Mouse (Mus musculus) midbrain, embryonic 16.5 days (tissue): ENCODE results near the gene Gm7879. TPM values are rescaled to one million over a fixed set of nuclear protein-coding genes. Genes with fewer than 3 reads are reported as not detected.

Experiments
- ATAC-seq: fragments of 200-750 bp; cut with Nextera tagmentation; 2 replicates; pipeline ENCODE4 v1.8.0; 2017; ENCODE audit warnings: moderate TSS enrichment
- H3K27ac ChIP-seq: fragments of 300-500 bp; sonication (generic); 2 replicates; pipeline ENCODE4 v1.5.1; 2014; ENCODE audit warnings: mild to moderate bottlenecking, low read length, mixed read lengths
- H3K27me3 ChIP-seq: fragments of 300-500 bp; sonication (generic); 2 replicates; pipeline ENCODE4 v1.6.1; 2014; ENCODE audit warnings: low read depth, low read length, mixed read lengths; ENCODE audit not compliant: control insufficient read depth, insufficient read depth
- H3K36me3 ChIP-seq: fragments of 300-500 bp; sonication (generic); 2 replicates; pipeline ENCODE4 v1.6.1; 2014; ENCODE audit warnings: mild to moderate bottlenecking, low read length, moderate library complexity, mixed read lengths; ENCODE audit not compliant: control insufficient read depth, insufficient read depth
- H3K4me1 ChIP-seq: fragments of 300-500 bp; sonication (generic); 2 replicates; pipeline ENCODE4 v1.6.1; 2014; ENCODE audit warnings: mild to moderate bottlenecking, low read length, mixed read lengths; ENCODE audit not compliant: control insufficient read depth, insufficient read depth
- H3K4me2 ChIP-seq: fragments of 300-500 bp; sonication (generic); 2 replicates; pipeline ENCODE4 v1.6.1; 2014; ENCODE audit warnings: mild to moderate bottlenecking, low read length, mixed read lengths
- H3K4me3 ChIP-seq: fragments of 300-500 bp; sonication (generic); 2 replicates; pipeline ENCODE4 v1.5.1; 2014; ENCODE audit warnings: low read depth, mild to moderate bottlenecking, low read length, moderate library complexity, mixed read lengths
- H3K9ac ChIP-seq: fragments of 300-500 bp; sonication (generic); 2 replicates; pipeline ENCODE4 v1.6.1; 2014; ENCODE audit warnings: low read depth, low read length, mixed read lengths
- H3K9me3 ChIP-seq: fragments of 300-500 bp; sonication (generic); replicated peaks from 2 replicates; pipeline ENCODE4 v1.6.1; 2014; ENCODE audit warnings: mild to moderate bottlenecking, low read length, mixed read lengths; ENCODE audit not compliant: control insufficient read depth, poor library complexity, severe bottlenecking
- WGBS: fragments of 180-500 bp; shearing (Covaris S2); extraction: QIAGEN DNeasy Blood & Tissue Kit; methylation state at CpG from one replicate; pipeline ENCODE4 v1.1.7; 2014; 5-methylcytosine and 5-hydroxymethylcytosine counted together
- polyA plus RNA-seq: library from polyadenylated mRNA; unstranded; fragments of >200 nt; fragmentation: Nextera tagmentation; extraction: Ambion mirVana; gene quantifications from 2 replicates; pipeline ENCODE4 v1.2.1, GENCODE M21; 2015

Gene Gm7879
- polyA plus RNA-seq, 1 experiment from 2014 or later = 0.39 TPM

DNA sequence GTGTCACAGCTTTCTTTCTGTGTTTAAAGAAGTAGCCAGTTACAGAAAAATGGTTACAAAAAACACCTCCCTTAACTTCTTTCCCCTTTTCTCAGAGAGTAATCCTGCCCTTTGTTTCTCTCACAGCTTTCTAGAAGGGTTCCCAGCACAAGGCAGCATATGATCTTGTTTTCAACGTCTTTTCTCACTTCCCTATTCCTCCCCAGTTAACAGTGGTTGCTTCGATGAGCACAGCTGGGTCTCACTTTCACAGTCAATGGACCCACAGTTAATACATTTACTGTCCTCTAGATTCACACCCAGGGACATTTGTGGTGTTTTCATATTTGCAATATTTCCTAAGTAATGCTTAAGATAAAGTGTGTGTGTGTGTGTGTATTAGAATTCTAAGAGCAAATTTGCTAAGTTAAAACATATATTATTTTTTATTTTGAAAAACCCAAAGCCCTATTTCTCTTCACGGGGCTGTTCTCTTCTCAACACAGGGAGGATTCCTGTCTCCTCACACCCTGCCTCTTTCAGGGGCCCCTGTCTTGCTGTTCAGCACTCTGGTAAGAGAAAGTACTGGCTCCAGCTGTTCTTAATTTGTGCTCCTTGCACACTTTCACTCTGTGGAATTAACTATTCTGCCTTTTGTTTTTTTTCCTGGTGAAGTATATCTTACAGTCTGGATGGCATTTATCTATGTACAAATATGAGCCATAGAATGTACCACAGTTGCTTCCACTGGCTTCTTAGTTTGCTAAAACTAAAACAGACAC is 27.7 kb upstream of the Gm7879 start:
- WGBS = 22% methylated on average over 3 of the region's 3 CpGs
- Histone ChIP-seq H3K4me2 (no peak overlapping the region), H3K4me1 (no peaks in the 10 kb centered on the region), H3K27ac (no peak overlapping the region), H3K9me3 (no peaks in the 10 kb centered on the region), H3K36me3 (no peaks in the 10 kb centered on the region), H3K4me3 (no peak overlapping the region), H3K27me3 (no peaks in the 10 kb centered on the region), H3K9ac (no peak overlapping the region)
- ATAC-seq = no peak

GRCm38 (mm10) chr5:43892386-43892785 is 20.6 kb upstream of the Gm7879 start:
- no peak for ATAC-seq
- H3K9me3 ChIP-seq = no peaks in the 10 kb centered on the region
- no peaks in the 10 kb centered on the region for H3K36me3 ChIP-seq
- no peak overlapping the region for H3K9ac ChIP-seq
- no peak overlapping the region for H3K4me2 ChIP-seq
- H3K27ac ChIP-seq = no peak overlapping the region
- H3K4me1 ChIP-seq = no peaks in the 10 kb centered on the region
- WGBS = 18% methylated on average over 1 of the region's 1 CpGs
- no peaks in the 10 kb centered on the region for H3K27me3 ChIP-seq
- no peak overlapping the region for H3K4me3 ChIP-seq

DNA sequence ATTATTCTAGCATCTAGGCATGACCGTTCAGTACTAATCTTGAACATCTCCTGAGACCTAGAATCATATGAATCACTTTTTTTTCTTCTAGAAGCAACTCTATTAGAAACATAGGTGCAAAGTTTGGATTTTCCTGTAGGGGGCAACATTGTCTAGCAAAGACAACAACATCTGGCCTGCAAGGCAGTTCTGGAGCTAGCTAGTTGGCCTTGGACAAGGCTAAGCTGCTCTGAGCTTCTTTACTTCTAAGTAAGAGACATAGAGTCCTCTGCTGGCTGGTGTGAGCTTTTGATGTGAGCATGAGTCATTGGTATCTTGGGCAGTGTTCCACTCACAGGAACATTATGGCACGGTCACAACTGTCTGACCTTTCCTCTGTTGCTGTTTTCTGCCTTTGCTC is 18.8 kb upstream of the Gm7879 start:
- no peaks in the 10 kb centered on the region for H3K36me3 ChIP-seq
- H3K27me3 ChIP-seq = no peaks in the 10 kb centered on the region
- no peaks in the 10 kb centered on the region for H3K9me3 ChIP-seq
- H3K4me2 ChIP-seq = no peak overlapping the region
- no peaks in the 10 kb centered on the region for H3K4me1 ChIP-seq
- H3K27ac ChIP-seq = no peak overlapping the region
- no peak overlapping the region for H3K9ac ChIP-seq
- ATAC-seq = no peak
- H3K4me3 ChIP-seq = no peak overlapping the region
- 82% methylated on average over 2 of the region's 2 CpGs for WGBS

GRCm38 (mm10) chr5:43895931-43896330 is 17.0 kb upstream of the Gm7879 start:
- ATAC-seq = no peak
- H3K9ac ChIP-seq = no peak overlapping the region
- H3K4me3 ChIP-seq = no peak overlapping the region
- H3K36me3 ChIP-seq = no peaks in the 10 kb centered on the region
- H3K27ac ChIP-seq = no peak overlapping the region
- no peaks in the 10 kb centered on the region for H3K9me3 ChIP-seq
- no peaks in the 10 kb centered on the region for H3K4me1 ChIP-seq
- WGBS = 89% methylated on average over 3 of the region's 3 CpGs
- H3K4me2 ChIP-seq = no peak overlapping the region
- no peaks in the 10 kb centered on the region for H3K27me3 ChIP-seq

GRCm38 (mm10) chr5:43904685-43905084 is 8.3 kb upstream of the Gm7879 start:
- Histone ChIP-seq H3K36me3 (no peaks in the 10 kb centered on the region), H3K4me1 (no peaks in the 10 kb centered on the region), H3K9ac (no peak overlapping the region), H3K9me3 (no peaks in the 10 kb centered on the region), H3K27ac (no peak overlapping the region), H3K27me3 (no peaks in the 10 kb centered on the region), H3K4me2 (no peak overlapping the region), H3K4me3 (no peak overlapping the region)
- no peak for ATAC-seq
- WGBS = 93% methylated on average over 3 of the region's 3 CpGs

- no peak for ATAC-seq
- H3K27me3 ChIP-seq = no peaks in the 10 kb centered on the region
- no peaks in the 10 kb centered on the region for H3K4me1 ChIP-seq
- H3K4me3 ChIP-seq = no peak overlapping the region
- no peaks in the 10 kb centered on the region for H3K36me3 ChIP-seq
- no peaks in the 10 kb centered on the region for H3K9me3 ChIP-seq
- H3K27ac ChIP-seq = no peak overlapping the region
- 72% methylated on average over 9 of the region's 9 CpGs for WGBS
- H3K4me2 ChIP-seq = no peak overlapping the region
- no peak overlapping the region for H3K9ac ChIP-seq
Observed at GRCm38 (mm10) chr5:43909213-43909612, 3.7 kb upstream of the Gm7879 start.

- Histone ChIP-seq H3K9me3 (no peaks in the 10 kb centered on the region), H3K4me2 (no peak overlapping the region), H3K27ac (no peak overlapping the region), H3K27me3 (no peaks in the 10 kb centered on the region), H3K4me3 (no peak overlapping the region), H3K36me3 (no peaks in the 10 kb centered on the region), H3K4me1 (no peaks in the 10 kb centered on the region), H3K9ac (no peak overlapping the region)
- 97% methylated on average over 6 of the region's 6 CpGs for WGBS
- ATAC-seq = no peak
Observed at GRCm38 (mm10) chr5:43910006-43910405, 2.9 kb upstream of the Gm7879 start.

DNA sequence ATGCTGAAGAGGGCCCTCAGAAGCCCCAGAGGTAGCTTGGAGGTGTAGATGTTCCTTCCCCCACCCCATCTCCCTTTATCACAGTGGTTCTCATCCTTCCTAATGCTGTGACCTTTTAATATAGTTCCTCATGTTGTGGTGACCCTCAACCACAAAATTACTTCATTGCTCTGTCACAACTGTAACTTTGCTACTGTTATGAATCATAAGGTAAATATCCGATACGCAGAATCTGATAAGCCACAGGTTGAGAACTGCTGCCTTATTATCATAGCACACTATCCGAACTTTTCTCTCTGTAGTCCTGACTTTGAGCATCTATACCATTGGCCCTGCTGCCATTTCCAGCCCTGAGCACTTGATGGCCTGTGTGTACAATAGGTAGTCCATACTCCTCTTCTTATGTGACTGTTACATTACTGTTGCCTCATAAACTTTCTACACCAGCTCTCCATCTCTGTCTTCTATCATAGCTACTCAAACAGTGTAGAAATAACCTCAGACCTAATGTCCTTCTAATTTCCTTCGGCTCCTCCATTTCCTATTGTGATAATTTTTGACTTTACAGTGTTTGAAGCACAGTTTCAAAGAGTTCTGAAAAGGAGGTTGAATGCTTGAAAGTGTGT is 2.4 kb downstream of the Gm7879 start:
- no peaks in the 10 kb centered on the region for H3K9me3 ChIP-seq
- H3K27me3 ChIP-seq = no peaks in the 10 kb centered on the region
- no peak overlapping the region for H3K4me2 ChIP-seq
- H3K9ac ChIP-seq = no peak overlapping the region
- no peaks in the 10 kb centered on the region for H3K36me3 ChIP-seq
- no peak overlapping the region for H3K27ac ChIP-seq
- no peak overlapping the region for H3K4me3 ChIP-seq
- no peaks in the 10 kb centered on the region for H3K4me1 ChIP-seq
- 95% methylated on average over 4 of the region's 4 CpGs for WGBS
- no peak for ATAC-seq

GRCm38 (mm10) chr5:43921877-43922276 is 8.9 kb downstream of the Gm7879 start:
- no peak overlapping the region for H3K9ac ChIP-seq
- no peak overlapping the region for H3K4me2 ChIP-seq
- no peaks in the 10 kb centered on the region for H3K36me3 ChIP-seq
- 89% methylated on average over 11 of the region's 11 CpGs for WGBS
- no peak overlapping the region for H3K4me3 ChIP-seq
- H3K27me3 ChIP-seq = no peaks in the 10 kb centered on the region
- no peaks in the 10 kb centered on the region for H3K4me1 ChIP-seq
- no peak for ATAC-seq
- no peak overlapping the region for H3K27ac ChIP-seq
- H3K9me3 ChIP-seq = no peaks in the 10 kb centered on the region
